Mouse (Mus musculus): ENCODE results near the gene Lrfn4. TPM values are rescaled to one million over a fixed set of nuclear protein-coding genes. Genes with fewer than 3 reads are reported as not detected.

Gene Lrfn4
- total and polyA plus RNA-seq, 2 experiments from 2014 or later = 1.7 to 45.8 TPM

GRCm38 (mm10) chr19:4614305-4615150, 939 bp downstream of the Lrfn4 start:
- H3K4me3 ChIP-seq (ENCODE audit: low read depth, low read length) = peak overlapping the region; percentile 70
- TF ChIP-seq EP300 (IDR thresholded peaks at IDR 0.05; ENCODE audit: low read depth) (no peak), CTCF (IDR thresholded peaks at IDR 0.05; ENCODE audit: low read depth) (no peak)
- H3K27me3 ChIP-seq (ENCODE audit: control insufficient read depth, insufficient read depth, low read length) = no peaks in the 10 kb centered on the region
- peaks cover 13% of the 10 kb centered on the region for H3K36me3 ChIP-seq (replicated peaks; ENCODE audit: control insufficient read depth, insufficient read depth, low read length)
- WGBS = 46% methylated on average over 20 of the region's 49 CpGs
- peak overlapping the region; percentile 93 for H3K4me2 ChIP-seq (ENCODE audit: low read depth, low read length)
- ATAC-seq (ENCODE audit: insufficient read depth, low read depth) (no peak), DNase-seq (ENCODE audit: low spot score) (no peak)
- no peaks in the 10 kb centered on the region for H3K9me3 ChIP-seq (replicated peaks; ENCODE audit: control insufficient read depth, low read length)
- H3K27ac ChIP-seq (ENCODE audit: low read depth) = peak overlapping the region; percentile 50
- peaks cover 6% of the 10 kb centered on the region; the same call in 1 of the 2 replicates for H3K4me1 ChIP-seq (ENCODE audit: control insufficient read depth, insufficient read depth)
- peak overlapping the region; percentile 79 for H3K9ac ChIP-seq (replicated peaks; ENCODE audit: low read depth, low read length)

GRCm38 (mm10) chr19:4613464-4614304, 1.8 kb downstream of the Lrfn4 start:
- no peak for TF ChIP-seq EP300 (IDR thresholded peaks at IDR 0.05; ENCODE audit: low read depth)
- no peak for TF ChIP-seq CTCF (IDR thresholded peaks at IDR 0.05; ENCODE audit: low read depth)
- H3K4me1 ChIP-seq (ENCODE audit: control insufficient read depth, insufficient read depth) = peaks cover 6% of the 10 kb centered on the region; the same call in 1 of the 2 replicates
- H3K36me3 ChIP-seq (replicated peaks; ENCODE audit: control insufficient read depth, insufficient read depth, low read length) = peaks cover 13% of the 10 kb centered on the region
- H3K4me3 ChIP-seq (ENCODE audit: low read depth, low read length) = no peak overlapping the region
- H3K9me3 ChIP-seq (replicated peaks; ENCODE audit: control insufficient read depth, low read length) = no peaks in the 10 kb centered on the region
- H3K9ac ChIP-seq (replicated peaks; ENCODE audit: low read depth, low read length) = no peak overlapping the region
- H3K4me2 ChIP-seq (ENCODE audit: low read depth, low read length) = 0 out of 2 replicates have a peak overlapping the region, but pooled peaks have one; percentile 93
- ATAC-seq (ENCODE audit: insufficient read depth, low read depth) (no peak), DNase-seq (ENCODE audit: low spot score) (no peak)
- no peak overlapping the region for H3K27ac ChIP-seq (ENCODE audit: low read depth)
- WGBS = 92% methylated on average over 33 of the region's 33 CpGs
- H3K27me3 ChIP-seq (ENCODE audit: control insufficient read depth, insufficient read depth, low read length) = no peaks in the 10 kb centered on the region

- Histone ChIP-seq H3K36me3 (replicated peaks; ENCODE audit: control insufficient read depth, insufficient read depth, low read length) (peaks cover 13% of the 10 kb centered on the region), H3K9ac (replicated peaks; ENCODE audit: low read depth, low read length) (no peak overlapping the region), H3K27me3 (ENCODE audit: control insufficient read depth, insufficient read depth, low read length) (no peaks in the 10 kb centered on the region), H3K4me1 (ENCODE audit: control insufficient read depth, insufficient read depth) (peaks cover 6% of the 10 kb centered on the region; the same call in 1 of the 2 replicates), H3K4me3 (ENCODE audit: low read depth, low read length) (no peak overlapping the region), H3K4me2 (ENCODE audit: low read depth, low read length) (no peak overlapping the region), H3K27ac (ENCODE audit: low read depth) (no peak overlapping the region), H3K9me3 (replicated peaks; ENCODE audit: control insufficient read depth, low read length) (no peaks in the 10 kb centered on the region)
- 91% methylated on average over 18 of the region's 19 CpGs for WGBS
- ATAC-seq (ENCODE audit: insufficient read depth, low read depth) (no peak), DNase-seq (ENCODE audit: low spot score) (no peak)
- TF ChIP-seq CTCF (IDR thresholded peaks at IDR 0.05; ENCODE audit: low read depth) (no peak), EP300 (IDR thresholded peaks at IDR 0.05; ENCODE audit: low read depth) (no peak)
Observed at GRCm38 (mm10) chr19:4612181-4612961, 3.1 kb downstream of the Lrfn4 start.

GRCm38 (mm10) chr19:4610109-4610508, 5.4 kb downstream of the Lrfn4 start:
- TF ChIP-seq CTCF (IDR thresholded peaks at IDR 0.05; ENCODE audit: low read depth) = no peak
- no peak for TF ChIP-seq EP300 (IDR thresholded peaks at IDR 0.05; ENCODE audit: low read depth)
- peaks cover 13% of the 10 kb centered on the region for H3K36me3 ChIP-seq (replicated peaks; ENCODE audit: control insufficient read depth, insufficient read depth, low read length)
- no peak for DNase-seq (ENCODE audit: low spot score)
- H3K27ac ChIP-seq (ENCODE audit: low read depth) = no peak overlapping the region; the same call in 1 of the 2 replicates
- ATAC-seq (ENCODE audit: insufficient read depth, low read depth) = no peak; the same call in 1 of the 2 replicates
- H3K4me1 ChIP-seq (ENCODE audit: control insufficient read depth, insufficient read depth) = peaks cover 6% of the 10 kb centered on the region; the same call in 1 of the 2 replicates
- no peak overlapping the region for H3K9ac ChIP-seq (replicated peaks; ENCODE audit: low read depth, low read length)
- WGBS = 34% methylated on average over 4 of the region's 4 CpGs
- H3K4me2 ChIP-seq (ENCODE audit: low read depth, low read length) = no peak overlapping the region
- H3K27me3 ChIP-seq (ENCODE audit: control insufficient read depth, insufficient read depth, low read length) = no peaks in the 10 kb centered on the region
- no peak overlapping the region for H3K4me3 ChIP-seq (ENCODE audit: low read depth, low read length)
- H3K9me3 ChIP-seq (replicated peaks; ENCODE audit: control insufficient read depth, low read length) = no peaks in the 10 kb centered on the region

- Histone ChIP-seq H3K27me3 (ENCODE audit: control insufficient read depth, insufficient read depth, low read length) (no peaks in the 10 kb centered on the region), H3K9ac (replicated peaks; ENCODE audit: low read depth, low read length) (no peak overlapping the region), H3K9me3 (replicated peaks; ENCODE audit: control insufficient read depth, low read length) (no peaks in the 10 kb centered on the region), H3K4me2 (ENCODE audit: low read depth, low read length) (no peak overlapping the region), H3K36me3 (replicated peaks; ENCODE audit: control insufficient read depth, insufficient read depth, low read length) (peaks cover 13% of the 10 kb centered on the region), H3K4me1 (ENCODE audit: control insufficient read depth, insufficient read depth) (no peaks in the 10 kb centered on the region), H3K27ac (ENCODE audit: low read depth) (no peak overlapping the region), H3K4me3 (ENCODE audit: low read depth, low read length) (no peak overlapping the region)
- ATAC-seq (ENCODE audit: insufficient read depth, low read depth) = no peak
- TF ChIP-seq CTCF (IDR thresholded peaks at IDR 0.05; ENCODE audit: low read depth) (no peak), EP300 (IDR thresholded peaks at IDR 0.05; ENCODE audit: low read depth) (no peak)
- 71% methylated on average over 4 of the region's 4 CpGs for WGBS
- no peak for DNase-seq (ENCODE audit: low spot score)
Observed at GRCm38 (mm10) chr19:4608511-4608910, 7.0 kb downstream of the Lrfn4 start.

Data from heart, postnatal 0 days (tissue).